Mouse (Mus musculus) brain, embryonic 18.5 days (tissue): ENCODE results near the gene Gfod1.
A peak's percentile ranks its signal among the peaks of the same experiment; 100 is the strongest.

Experiments used
- DNase-seq: peaks from one replicate; pipeline ENCODE4 v3.0.0-alpha.2; 2012; ENCODE audit warnings: low read depth, low spot score

The Gfod1 gene

GRCm38 (mm10) chr13:43304018-43304431 is at the start of gene Gfod1:
Gene Gfod1 (minus strand): TSS chr13:43304172.
- peak; percentile 84 for DNase-seq

- DNase-seq: no peak
Measured at GRCm38 (mm10) chr13:43353356-43353755, 49.4 kb upstream of the Gfod1 start.

DNA sequence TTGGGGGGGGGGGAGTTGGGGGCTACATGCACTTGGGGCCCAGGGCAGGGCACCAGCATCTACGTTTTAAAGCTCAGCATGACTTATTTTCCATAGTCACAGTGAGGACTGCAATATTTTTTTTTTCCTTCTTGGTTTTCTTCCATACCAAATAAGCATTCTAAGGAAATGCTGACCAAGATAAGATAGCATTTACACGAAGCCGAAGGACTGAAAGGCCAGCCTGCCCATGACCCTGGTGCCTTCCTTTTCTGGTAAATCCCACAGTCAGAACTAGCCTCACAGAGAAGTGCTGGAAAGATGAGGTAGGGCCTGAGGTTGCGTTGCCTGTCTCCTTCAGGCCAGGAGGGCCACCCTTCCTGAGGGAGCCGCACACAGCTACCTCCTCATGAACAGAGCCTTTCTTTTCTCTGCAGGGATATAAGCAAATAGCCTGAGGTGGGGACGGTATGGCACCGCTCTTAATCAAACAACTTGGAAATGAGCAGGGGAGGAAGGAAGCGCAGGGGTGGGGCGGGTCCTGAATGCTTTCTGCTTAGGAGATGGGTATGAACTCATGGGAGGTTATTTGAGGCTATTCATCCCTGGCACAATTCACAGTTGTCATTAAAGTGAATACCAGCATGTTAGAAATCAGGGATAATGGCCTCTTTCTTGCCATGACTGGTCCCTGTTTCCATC is 46.7 kb upstream of the Gfod1 start:
- no peak for DNase-seq

DNA sequence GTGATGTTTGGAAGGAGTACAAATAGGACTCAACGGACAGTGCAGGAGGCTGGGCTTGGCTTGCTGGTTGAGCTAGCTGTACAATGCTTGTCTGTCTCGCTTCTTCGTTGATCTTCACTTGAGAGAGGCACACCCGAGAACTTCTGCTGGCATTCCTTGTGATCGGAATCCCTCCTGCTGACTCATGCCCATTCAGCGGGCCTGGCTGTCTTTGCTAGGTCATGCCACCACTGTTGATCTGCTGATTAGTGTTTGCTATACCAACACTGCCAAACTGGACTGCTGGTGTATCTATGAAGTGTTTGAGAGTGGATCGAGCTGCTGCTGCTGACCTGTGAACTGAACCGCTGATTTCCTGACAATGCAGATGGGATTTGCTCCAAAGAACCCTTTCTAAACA is 45.4 kb upstream of the Gfod1 start:
- no peak for DNase-seq

DNA sequence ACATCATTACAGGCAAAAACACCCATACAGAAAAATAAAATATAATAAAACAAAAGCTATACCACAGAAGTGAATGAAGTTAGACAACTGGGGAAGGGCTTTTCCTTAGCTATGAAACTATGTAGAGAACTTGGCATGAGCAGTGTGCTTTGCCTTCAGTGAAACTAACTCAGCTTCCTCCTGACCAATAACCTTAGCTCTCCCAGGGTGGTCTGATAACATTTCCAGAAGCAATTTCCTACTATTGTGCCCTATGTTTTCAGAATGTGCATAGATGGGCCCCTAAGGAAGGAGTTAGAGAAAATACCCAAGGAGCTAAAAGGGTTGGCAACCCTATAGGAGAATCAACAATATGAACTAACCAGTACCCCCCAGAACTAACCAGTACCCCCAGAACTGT is 42.9 kb upstream of the Gfod1 start:
- DNase-seq: no peak

DNA sequence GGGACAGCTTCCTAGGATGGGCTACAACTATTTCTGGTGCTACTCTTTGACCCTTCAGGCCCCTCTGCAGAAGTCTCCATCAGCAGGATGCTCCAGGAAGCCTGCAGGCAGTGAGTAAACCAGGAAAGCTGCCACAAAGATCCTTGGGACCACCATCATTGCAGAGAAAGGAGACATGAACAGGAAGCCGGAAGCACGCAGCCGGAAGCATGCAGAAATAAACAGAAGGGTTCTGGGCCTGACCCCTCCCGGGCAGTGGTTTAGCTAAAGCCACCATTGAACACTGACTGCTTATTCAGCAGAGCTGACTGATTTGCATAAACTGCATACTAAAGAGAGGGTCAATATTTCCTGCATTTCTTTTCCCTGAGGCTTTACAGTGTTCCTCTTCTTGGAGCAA is 34.7 kb upstream of the Gfod1 start:
- no peak for DNase-seq

GRCm38 (mm10) chr13:43338001-43338400 is 34.0 kb upstream of the Gfod1 start:
- DNase-seq: no peak

DNA sequence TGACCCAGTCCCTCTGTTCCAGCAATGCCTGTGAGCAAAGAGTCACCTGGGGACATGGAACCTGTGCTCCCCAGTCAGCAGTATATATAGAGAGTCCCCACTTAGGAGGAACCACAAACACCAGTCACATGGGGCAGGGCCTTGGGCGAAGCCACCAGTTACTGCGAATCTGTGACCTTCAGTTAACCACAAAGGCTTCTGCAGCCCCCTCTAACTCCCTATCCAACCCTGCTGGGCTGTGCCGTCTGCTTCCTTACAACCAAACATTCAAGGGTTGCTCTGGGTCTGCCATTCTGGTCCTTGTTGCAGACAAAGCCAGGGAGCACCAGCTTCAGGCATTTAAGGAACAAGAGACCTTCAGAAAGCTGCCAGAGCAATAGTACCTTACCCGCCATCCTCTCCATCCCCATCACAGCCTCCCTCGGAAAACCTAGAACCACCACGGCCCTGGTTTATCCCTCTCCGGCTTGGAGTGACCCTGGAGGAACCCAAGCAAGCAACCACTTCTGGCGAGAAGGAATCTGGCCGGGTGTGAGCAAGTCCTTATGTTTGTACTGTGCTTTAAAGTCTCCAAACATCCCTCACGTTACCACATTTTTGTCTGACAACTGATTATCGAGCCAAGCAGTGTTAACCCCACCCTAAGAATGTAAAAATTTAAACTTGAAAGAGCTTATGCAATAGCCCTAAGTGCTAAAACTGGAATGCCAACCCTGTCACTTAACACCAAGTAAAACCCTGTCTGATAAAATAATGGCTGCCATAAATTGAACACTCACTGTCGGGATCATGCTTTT is 32.7 kb upstream of the Gfod1 start:
- DNase-seq: no peak

DNA sequence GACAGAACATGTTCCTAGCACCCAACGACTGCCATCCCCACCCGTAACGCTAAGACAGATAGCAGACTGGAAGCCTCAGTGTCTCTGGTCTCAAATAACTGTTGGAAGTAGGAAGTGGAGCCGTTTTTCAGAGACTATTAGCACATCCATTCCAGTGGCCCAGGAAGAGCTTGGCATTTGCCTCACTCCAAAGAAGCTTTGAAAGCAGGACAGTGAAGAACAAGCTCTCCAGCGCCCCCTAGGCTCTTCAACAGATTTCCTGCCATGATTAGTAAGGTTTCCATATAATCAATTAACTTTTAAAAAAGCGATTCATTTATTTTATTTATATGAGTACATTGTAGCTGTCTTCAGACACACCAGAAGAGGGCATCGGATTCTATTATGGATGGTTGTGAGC is 28.6 kb upstream of the Gfod1 start:
- DNase-seq: no peak

DNA sequence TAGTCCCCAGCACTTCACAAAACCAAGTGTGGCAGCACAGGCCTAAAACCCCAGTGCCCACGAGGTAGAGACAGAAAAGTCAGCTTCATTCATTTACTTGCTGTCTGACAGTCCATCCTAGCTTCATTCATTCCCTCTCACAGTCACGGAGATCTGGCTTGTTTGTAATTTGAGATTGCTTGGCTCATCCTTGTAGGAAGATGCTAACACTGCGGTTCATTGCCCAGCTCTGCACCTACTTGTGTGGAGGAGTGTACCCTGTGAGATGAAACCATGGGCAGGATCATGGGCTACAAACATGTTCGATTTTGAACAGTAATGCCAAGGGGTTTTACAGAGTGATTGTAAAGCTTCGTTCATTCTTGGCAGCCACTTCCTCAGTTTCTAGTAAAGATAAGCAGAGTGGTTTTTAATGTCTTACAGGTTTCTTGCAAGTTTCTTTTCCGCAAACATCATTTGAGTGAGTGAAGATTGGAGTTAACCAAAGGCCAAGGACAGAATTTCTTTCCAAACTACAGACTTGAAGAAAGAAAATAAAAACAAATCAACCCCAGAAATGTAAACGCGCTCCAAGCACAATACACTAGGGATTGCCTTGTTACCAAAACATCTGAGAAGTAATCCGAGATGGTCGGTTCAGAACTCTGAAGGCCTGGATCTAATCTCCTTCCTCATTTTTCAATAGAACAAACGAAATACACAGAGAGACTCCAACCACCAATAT is 27.9 kb upstream of the Gfod1 start:
- no peak for DNase-seq

DNA sequence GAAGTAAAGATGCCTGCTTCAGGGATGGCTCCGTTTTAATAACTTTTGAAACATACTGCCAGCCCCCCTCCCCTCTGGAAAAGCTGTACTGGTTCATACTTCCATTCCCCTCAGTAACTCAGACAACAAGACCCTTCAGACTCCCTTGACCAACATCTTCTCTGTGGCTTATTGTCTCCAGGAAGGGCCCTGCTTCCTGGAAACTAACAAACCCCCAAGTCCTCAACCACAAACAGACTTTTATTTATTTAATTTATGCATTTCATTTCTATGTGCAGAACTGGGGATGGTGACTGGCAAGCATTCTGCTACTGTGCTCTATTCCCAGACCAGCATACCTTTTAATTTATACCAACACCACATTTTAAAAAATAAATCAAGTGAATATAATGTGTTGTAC is 21.5 kb upstream of the Gfod1 start:
- no peak for DNase-seq

DNA sequence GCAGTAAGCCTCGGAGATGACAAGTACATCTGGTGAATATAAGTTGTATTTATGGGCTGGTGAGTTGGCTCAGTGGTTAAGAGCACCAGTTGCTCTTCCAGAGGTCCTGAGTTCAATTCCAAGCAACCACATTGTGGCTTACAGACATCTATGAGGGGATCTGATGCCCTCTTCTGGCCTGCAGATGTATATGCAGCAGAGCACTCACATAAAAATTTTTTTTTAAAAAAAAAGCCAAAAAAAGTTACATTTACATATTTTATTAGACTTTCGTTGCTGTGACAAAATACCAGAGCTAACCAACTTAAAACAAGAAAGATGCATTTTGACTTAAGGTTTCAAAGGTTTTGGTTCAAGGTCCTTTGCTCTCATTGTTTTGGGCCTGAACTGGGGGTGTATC is 17.5 kb upstream of the Gfod1 start:
- no peak for DNase-seq

GRCm38 (mm10) chr13:43319396-43319795 is 15.4 kb upstream of the Gfod1 start:
- no peak for DNase-seq

DNA sequence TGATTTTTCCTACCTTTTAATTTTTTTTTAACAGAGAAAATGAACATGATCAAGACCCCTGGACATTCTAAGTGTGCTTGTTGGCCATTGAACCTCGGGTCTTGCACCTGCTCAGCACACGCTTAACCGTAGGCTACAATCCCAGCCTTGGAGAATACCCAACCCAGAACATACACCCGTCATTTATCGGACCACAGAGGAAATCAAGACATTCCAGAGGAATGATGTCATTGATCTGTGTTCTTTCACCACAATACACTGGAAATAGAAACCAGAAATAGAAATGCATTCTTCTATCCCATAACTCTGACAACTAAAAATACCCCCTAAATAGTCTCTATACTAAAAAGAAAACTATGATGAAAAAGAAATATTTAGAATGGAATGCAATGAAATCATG is 13.4 kb upstream of the Gfod1 start:
- no peak for DNase-seq

GRCm38 (mm10) chr13:43305181-43305924 is 1.4 kb upstream of the Gfod1 start:
- no peak for DNase-seq

DNA sequence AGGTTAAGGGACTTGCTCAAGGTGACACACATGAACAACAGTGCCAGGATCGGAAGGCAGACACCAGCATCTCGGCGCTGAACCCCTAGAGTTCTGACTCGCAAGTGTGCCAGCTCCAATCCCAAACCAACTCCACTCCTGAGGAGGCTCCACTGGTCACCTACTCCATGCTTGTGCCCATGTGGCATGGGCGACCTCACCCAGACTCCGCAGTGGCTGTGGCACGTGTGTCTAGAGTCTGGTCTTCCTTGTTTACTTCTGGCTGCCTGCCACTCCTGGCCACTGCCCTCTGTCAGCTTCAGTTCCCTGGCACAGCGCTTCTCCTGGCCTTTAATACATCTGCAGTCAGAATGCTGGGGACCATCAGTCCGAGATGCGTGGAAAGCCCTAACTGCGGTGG is 728 bp upstream of the Gfod1 start:
- no peak for DNase-seq

DNA sequence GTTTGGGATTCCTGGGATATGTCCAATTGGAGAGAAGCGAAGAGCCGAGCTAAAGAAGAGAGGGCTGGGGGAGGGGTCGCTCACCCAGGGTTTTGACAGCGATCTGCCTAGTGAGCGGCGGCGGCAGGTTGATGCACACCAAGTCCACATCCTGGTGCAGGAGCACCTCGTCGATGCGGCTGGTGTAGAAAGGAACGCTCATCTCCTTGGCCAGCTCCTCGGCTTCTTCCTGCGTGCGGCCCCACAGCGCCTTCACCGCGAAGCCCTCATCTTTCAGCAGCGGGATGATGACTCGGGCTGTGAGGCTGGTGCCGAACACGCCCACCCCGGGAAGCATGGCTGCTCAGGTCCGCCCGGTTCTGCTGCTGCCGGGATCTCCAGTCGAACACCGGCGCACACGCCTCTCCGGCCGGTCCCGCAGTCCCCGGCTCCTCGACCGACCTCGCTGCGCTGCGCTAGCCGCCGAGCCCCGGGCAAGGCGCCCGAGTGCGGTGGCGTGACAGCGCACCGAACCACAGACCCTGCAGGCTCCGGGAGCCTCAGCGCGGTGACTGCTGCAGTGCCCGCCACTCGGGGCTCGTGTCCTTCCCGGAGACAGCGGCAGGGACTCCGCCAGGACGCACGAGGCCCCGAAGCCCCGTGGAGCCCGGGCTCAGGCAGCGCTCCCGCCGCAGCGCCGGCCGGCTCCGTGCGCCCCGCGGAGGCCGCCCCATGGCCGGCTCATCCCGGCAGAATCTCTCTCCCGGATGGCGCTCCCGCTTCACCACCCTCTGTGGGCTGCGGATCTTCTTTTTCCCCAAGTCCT is 609 bp downstream of the Gfod1 start:
- DNase-seq: peak; percentile 16

DNA sequence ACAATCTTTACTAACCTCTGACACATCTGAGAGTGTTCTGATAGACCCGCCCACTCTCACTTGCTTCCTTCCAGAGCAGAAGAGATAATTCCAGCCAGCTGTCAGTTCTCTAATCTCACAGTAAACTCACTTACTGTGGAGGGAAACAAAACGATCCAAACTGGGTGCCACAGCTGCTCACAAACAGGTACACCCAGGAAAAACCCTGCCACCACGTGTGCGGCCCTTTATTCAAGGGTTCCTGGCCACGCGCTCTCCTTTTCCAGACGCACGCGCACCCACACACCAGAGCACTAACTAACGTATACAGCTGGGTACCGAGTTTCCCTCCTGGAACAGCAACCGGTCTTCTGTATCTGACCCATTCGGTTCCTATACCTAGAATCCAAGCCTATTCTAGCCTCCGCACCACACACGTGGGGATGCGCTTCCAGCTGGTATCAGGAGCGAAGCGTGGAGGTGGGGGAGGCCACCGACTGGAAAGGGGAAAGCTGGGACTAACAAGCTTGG is 1.3 kb downstream of the Gfod1 start:
- peak; percentile 32 for DNase-seq

- peak; percentile 26 for DNase-seq
Measured at GRCm38 (mm10) chr13:43302239-43302638, 1.7 kb downstream of the Gfod1 start.

DNA sequence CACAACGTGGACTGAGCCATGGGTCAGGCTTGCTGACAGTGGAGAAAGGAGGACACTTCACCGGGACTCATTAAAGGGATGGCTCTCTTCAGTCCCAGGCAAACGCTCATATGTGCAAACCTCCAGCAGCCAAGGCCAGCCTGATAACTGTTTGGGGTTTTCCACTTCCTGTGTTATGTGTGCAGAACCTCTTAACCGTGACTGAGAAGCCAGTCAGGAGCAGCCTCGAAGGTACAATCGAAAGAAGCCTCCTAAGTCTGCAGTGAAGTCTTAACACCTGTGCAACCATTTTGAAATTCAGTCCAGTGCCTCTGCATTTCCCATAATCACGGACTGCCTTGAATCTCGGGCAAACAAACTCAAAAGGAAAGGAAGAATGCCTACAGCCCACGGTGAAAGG is 3.1 kb downstream of the Gfod1 start:
- no peak for DNase-seq

- DNase-seq: no peak
Measured at GRCm38 (mm10) chr13:43300366-43300765, 3.6 kb downstream of the Gfod1 start.
